Mouse (Mus musculus) cerebellum, adult 9-10 months (tissue): ENCODE measurements at regions not wholly inside any gene's neighbourhood (a gene's known extent, or its start where the extent isn't known, plus 50 kb on each side); places are given as distances from the start of the nearest gene placed in this dataset.

ENCODE experiments used
- DNase-seq: peaks from one replicate; pipeline ENCODE4 v3.0.0; 2022

- DNase-seq: no peak
These were observed 175.6 kb downstream of the Rnf144b start for GRCm38 (mm10) chr13:47298010-47298409.

GRCm38 (mm10) chr13:47300486-47300885 is 178.0 kb downstream of the Rnf144b start:
- no peak for DNase-seq

GRCm38 (mm10) chr13:47301070-47301469 is 178.6 kb downstream of the Rnf144b start:
- peak; percentile 17 for DNase-seq

- no peak for DNase-seq
These were observed 187.0 kb downstream of the Rnf144b start for GRCm38 (mm10) chr13:47309492-47309891.

GRCm38 (mm10) chr13:47310751-47311202 is 188.3 kb downstream of the Rnf144b start:
- DNase-seq: no peak

GRCm38 (mm10) chr13:47319549-47319948 is 197.1 kb downstream of the Rnf144b start:
- DNase-seq: no peak

- DNase-seq: no peak
These were observed 199.4 kb downstream of the Rnf144b start for GRCm38 (mm10) chr13:47321876-47322275.

- no peak for DNase-seq
These were observed 213.7 kb downstream of the Rnf144b start for GRCm38 (mm10) chr13:47335996-47336684.

- DNase-seq: no peak
These were observed 214.5 kb downstream of the Rnf144b start for GRCm38 (mm10) chr13:47336865-47337441.

- DNase-seq: no peak
These were observed 217.0 kb downstream of the Rnf144b start for GRCm38 (mm10) chr13:47339411-47339810.

- DNase-seq: peak; percentile 49
These were observed 219.9 kb downstream of the Rnf144b start for GRCm38 (mm10) chr13:47342361-47342760.

GRCm38 (mm10) chr13:47345576-47345975 is 223.1 kb downstream of the Rnf144b start:
- DNase-seq: no peak

GRCm38 (mm10) chr13:47347835-47348234 is 225.4 kb downstream of the Rnf144b start:
- DNase-seq: no peak

- DNase-seq: peak; percentile 61
These were observed 226.2 kb downstream of the Rnf144b start for GRCm38 (mm10) chr13:47348517-47349145.

GRCm38 (mm10) chr13:47354446-47354845 is 232.0 kb downstream of the Rnf144b start:
- DNase-seq: no peak

- no peak for DNase-seq
These were observed 232.7 kb downstream of the Rnf144b start for GRCm38 (mm10) chr13:47355169-47355568.

GRCm38 (mm10) chr13:47358986-47359385 is 236.5 kb downstream of the Rnf144b start:
- DNase-seq: no peak

GRCm38 (mm10) chr13:47365776-47366175 is 243.3 kb downstream of the Rnf144b start:
- no peak for DNase-seq

GRCm38 (mm10) chr13:47368041-47368823 is 245.8 kb downstream of the Rnf144b start:
- DNase-seq: no peak

- DNase-seq: no peak
These were observed 252.1 kb downstream of the Rnf144b start for GRCm38 (mm10) chr13:47374583-47374982.

- DNase-seq: no peak
These were observed 268.6 kb downstream of the Rnf144b start for GRCm38 (mm10) chr13:47391023-47391422.

GRCm38 (mm10) chr13:47397726-47398350 is 275.4 kb downstream of the Rnf144b start:
- DNase-seq: no peak

GRCm38 (mm10) chr13:47398976-47399375 is 276.5 kb downstream of the Rnf144b start:
- no peak for DNase-seq
